Mouse (Mus musculus) heart, adult 2 months (tissue): ENCODE results near the gene Rasa3. TPM values are rescaled to one million over a fixed set of nuclear protein-coding genes. Genes with fewer than 3 reads are reported as not detected.

Experiments
- DNase-seq, 2 experiments: peaks; one replicate each; pipeline ENCODE4 v3.0.0; 2021
- H3K27ac ChIP-seq: fragments of 200-600 bp; 2 replicates; pipeline ENCODE4 v1.8.1; 2022
- H3K27me3 ChIP-seq: fragments of 200-500 bp; 2 replicates; pipeline ENCODE4 v1.6.1; 2012; ENCODE audit warnings: mild to moderate bottlenecking, low read length, inconsistent platforms, mixed read lengths; ENCODE audit not compliant: control insufficient read depth, insufficient read depth
- H3K36me3 ChIP-seq: fragments of 200-500 bp; 2 replicates; pipeline ENCODE4 v1.6.1; 2012; ENCODE audit warnings: low read length, inconsistent platforms; ENCODE audit not compliant: control insufficient read depth, insufficient read depth
- H3K4me1 ChIP-seq: fragments of 200-500 bp; 2 replicates; pipeline ENCODE4 v1.6.1; 2011; ENCODE audit warnings: low read length; ENCODE audit not compliant: control insufficient read depth, insufficient read depth
- H3K4me3 ChIP-seq: fragments of 200-600 bp; 2 replicates; pipeline ENCODE4 v1.8.1; 2022
- H3K79me2 ChIP-seq: fragments of 200-500 bp; replicated peaks from 2 replicates; pipeline ENCODE4 v1.6.1; 2012; ENCODE audit warnings: mild to moderate bottlenecking, inconsistent platforms, low read length, moderate library complexity, mixed read lengths; ENCODE audit not compliant: control insufficient read depth, insufficient read depth
- H3K9ac ChIP-seq: fragments of 200-500 bp; 2 replicates; pipeline ENCODE4 v1.6.1; 2012; ENCODE audit warnings: low read depth, mild to moderate bottlenecking, control low read depth, inconsistent platforms, low read length, mixed read lengths
- CTCF ChIP-seq: fragments of 200-600 bp; IDR thresholded peaks from 2 replicates; pipeline ENCODE4 v1.8.1; 2022; ENCODE audit warnings: antibody characterized with exemption, mild to moderate bottlenecking, moderate library complexity
- EP300 ChIP-seq: fragments of 200-500 bp; IDR thresholded peaks from 2 replicates; pipeline ENCODE4 v1.6.1; 2011; ENCODE audit warnings: low read depth, low read length, control low read depth; ENCODE audit not compliant: insufficient read depth
- POLR2A ChIP-seq: fragments of 200-500 bp; IDR thresholded peaks from 2 replicates; pipeline ENCODE4 v1.6.1; 2011; ENCODE audit warnings: mild to moderate bottlenecking, low read depth, low read length, control low read depth; ENCODE audit not compliant: insufficient read depth
- WGBS: fragments of 180-500 bp; shearing (Covaris S2); methylation state at CpG from one replicate; pipeline ENCODE4 v1.1.7; 2018; 5-methylcytosine and 5-hydroxymethylcytosine counted together
- intact Hi-C: fragments of 180-260 bp; cut with DNase I; formaldehyde crosslinking; loops from one replicate; pipeline ENCODE4 v1.15.1; 2025
- polyA plus RNA-seq: library from polyadenylated mRNA; depleted of rRNA; stranded (reverse); fragments of >200 nt; gene quantifications from 2 replicates; pipeline ENCODE4 v1.2.3, GENCODE M21; 2012
- total RNA-seq, 2 experiments: library from RNA; stranded (reverse); gene quantifications; 2 replicates each; pipeline ENCODE4 v1.2.3; 2021

The Rasa3 gene
- total and polyA plus RNA-seq, 3 experiments = 14.6 to 16.9 (median 16.5) TPM

- H3K27ac ChIP-seq = no peak overlapping the region
- DNase-seq = no peak
- intact Hi-C loops = loop anchor here (2.0 to 5.0 kb wide), 2 partner anchors 47 to 130 kb away; no protein-coding TSS in a partner anchor
- H3K79me2 ChIP-seq = no peaks in the 10 kb centered on the region
- TF ChIP-seq CTCF = no peak
- TF ChIP-seq EP300 = no peak
- TF ChIP-seq POLR2A = no peak
- no peaks in the 10 kb centered on the region for H3K27me3 ChIP-seq
- no peaks in the 10 kb centered on the region for H3K36me3 ChIP-seq
- peaks cover 9% of the 10 kb centered on the region for H3K4me1 ChIP-seq
- H3K9ac ChIP-seq = no peak overlapping the region
- WGBS = 69% methylated on average over 6 of the region's 6 CpGs
- H3K4me3 ChIP-seq = no peak overlapping the region
Measured at GRCm38 (mm10) chr8:13597777-13598176, 79.6 kb downstream of the Rasa3 start.

DNA sequence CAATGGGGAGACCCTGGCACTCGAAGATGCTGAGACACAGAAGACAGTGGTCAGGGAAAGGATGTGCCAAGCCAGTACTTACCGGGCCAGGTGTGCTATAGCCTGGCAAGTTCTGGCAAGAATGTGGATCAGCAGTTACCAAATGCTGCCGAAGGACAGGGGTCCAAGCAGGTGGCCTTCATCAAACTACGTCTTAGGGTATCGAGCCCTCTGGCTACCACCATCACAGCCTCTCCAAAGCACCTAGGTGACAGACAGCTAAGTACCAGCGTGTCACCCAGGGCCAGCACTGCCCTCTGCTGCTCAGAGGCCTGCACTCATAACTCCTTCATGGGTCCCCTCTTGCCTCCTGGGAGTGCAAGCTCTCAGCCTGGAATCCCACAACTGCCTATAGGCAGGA, 81.5 kb downstream of the Rasa3 start:
- H3K79me2 ChIP-seq = no peaks in the 10 kb centered on the region
- peak in 1 of 2 experiments; percentile 35 for DNase-seq
- no peak overlapping the region for H3K27ac ChIP-seq
- no peak overlapping the region for H3K9ac ChIP-seq
- H3K27me3 ChIP-seq = no peaks in the 10 kb centered on the region
- intact Hi-C loops = loop anchor here (2.0 to 5.0 kb wide), 2 partner anchors 45 to 131 kb away; no protein-coding TSS in a partner anchor
- H3K36me3 ChIP-seq = no peaks in the 10 kb centered on the region
- H3K4me1 ChIP-seq = peaks cover 6% of the 10 kb centered on the region
- 92% methylated on average over 6 of the region's 6 CpGs for WGBS
- TF ChIP-seq CTCF (peak; percentile 16), POLR2A (no peak)
- H3K4me3 ChIP-seq = no peak overlapping the region

DNA sequence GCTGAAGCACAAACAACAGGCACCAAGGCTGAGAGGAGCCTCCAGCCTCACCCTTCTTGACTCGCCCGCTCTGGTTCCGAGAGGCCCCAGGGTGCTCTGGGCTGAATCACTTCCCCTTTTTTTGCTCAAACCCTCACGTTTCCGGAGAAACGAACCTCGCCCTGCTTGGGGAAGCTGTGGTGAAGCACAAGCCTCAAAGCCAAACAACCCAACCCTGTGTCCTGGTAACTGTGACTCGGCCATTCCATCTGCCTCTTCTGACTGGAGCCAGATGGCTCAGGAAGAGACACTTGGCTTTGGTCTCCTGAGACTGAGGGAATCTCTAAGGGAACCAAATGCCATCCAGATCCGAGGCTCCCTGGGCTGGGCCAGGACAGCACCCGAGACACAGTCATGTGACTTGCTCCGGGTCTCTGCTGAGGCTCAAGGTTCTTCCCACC, 82.5 kb downstream of the Rasa3 start:
- Histone ChIP-seq H3K27me3 (no peaks in the 10 kb centered on the region), H3K27ac (peak overlapping the region; percentile 36; the same call in 1 of the 2 replicates), H3K79me2 (no peaks in the 10 kb centered on the region), H3K9ac (no peak overlapping the region), H3K4me3 (no peak overlapping the region), H3K36me3 (no peaks in the 10 kb centered on the region), H3K4me1 (no peaks in the 10 kb centered on the region; the same call in 1 of the 2 replicates)
- WGBS = 67% methylated on average over 11 of the region's 11 CpGs
- intact Hi-C loops = loop anchor here (5.0 kb wide), 1 partner anchor 132 kb away; no protein-coding TSS in a partner anchor
- DNase-seq = peak; percentile 49 to 81
- TF ChIP-seq EP300 (0 out of 2 replicates have a peak, but pooled peaks have one; percentile 28), POLR2A (no peak)

- DNase-seq = no peak
- H3K36me3 ChIP-seq = no peaks in the 10 kb centered on the region
Measured at GRCm38 (mm10) chr8:13593340-13593739, 84.1 kb downstream of the Rasa3 start.

GRCm38 (mm10) chr8:13591246-13591645, 86.2 kb downstream of the Rasa3 start:
- intact Hi-C loops = no loop called here
- no peaks in the 10 kb centered on the region; the same call in 1 of the 2 replicates for H3K4me1 ChIP-seq
- no peak for TF ChIP-seq POLR2A
- no peak for TF ChIP-seq EP300
- no peak for TF ChIP-seq CTCF
- WGBS = 94% methylated on average over 6 of the region's 6 CpGs
- no peak overlapping the region for H3K9ac ChIP-seq
- no peaks in the 10 kb centered on the region for H3K27me3 ChIP-seq
- no peak overlapping the region for H3K27ac ChIP-seq
- no peaks in the 10 kb centered on the region for H3K79me2 ChIP-seq
- no peak for DNase-seq
- no peaks in the 10 kb centered on the region for H3K36me3 ChIP-seq
- H3K4me3 ChIP-seq = no peak overlapping the region

More at GRCm38 (mm10) chr8:13593340-13593739, 84.1 kb downstream of the Rasa3 start:
- TF ChIP-seq EP300 = no peak
- TF ChIP-seq CTCF = no peak
- TF ChIP-seq POLR2A = no peak
- Histone ChIP-seq H3K27ac (no peak overlapping the region), H3K4me3 (no peak overlapping the region), H3K9ac (no peak overlapping the region), H3K79me2 (no peaks in the 10 kb centered on the region), H3K27me3 (no peaks in the 10 kb centered on the region), H3K4me1 (no peaks in the 10 kb centered on the region; the same call in 1 of the 2 replicates)
- WGBS = 85% methylated on average over 8 of the region's 8 CpGs
- intact Hi-C loops = no loop called here

DNA sequence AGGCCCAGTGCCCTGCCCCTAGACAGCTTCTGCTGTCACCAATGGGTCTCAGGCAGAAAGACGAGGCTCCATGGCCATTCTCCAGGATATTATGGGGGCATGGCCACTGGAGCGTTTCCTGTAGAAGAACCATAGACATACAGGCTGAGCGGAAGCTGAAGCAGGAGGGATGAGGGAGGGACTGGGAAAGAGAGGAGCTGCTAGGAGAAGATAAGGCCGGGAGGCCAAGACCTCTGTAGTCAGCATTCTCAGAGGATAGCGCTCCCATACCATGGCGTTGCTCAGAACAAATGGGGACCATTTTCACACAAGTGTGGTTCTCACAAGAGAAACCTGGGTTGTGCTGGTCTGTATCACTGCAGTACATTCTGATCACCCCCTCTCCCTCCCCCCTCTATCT, 88.3 kb downstream of the Rasa3 start:
- H3K36me3 ChIP-seq = no peaks in the 10 kb centered on the region
- intact Hi-C loops = no loop called here
- H3K4me3 ChIP-seq = no peak overlapping the region
- no peaks in the 10 kb centered on the region for H3K79me2 ChIP-seq
- WGBS = 53% methylated on average over 6 of the region's 6 CpGs
- H3K27me3 ChIP-seq = no peaks in the 10 kb centered on the region
- no peak overlapping the region for H3K27ac ChIP-seq
- TF ChIP-seq EP300 = no peak
- H3K9ac ChIP-seq = no peak overlapping the region
- DNase-seq = no peak
- H3K4me1 ChIP-seq = no peaks in the 10 kb centered on the region
